Mouse (Mus musculus) liver, adult 2 months (tissue): ENCODE results near the gene Trpm7.

Experiments
- CTCF ChIP-seq: fragments of 200-500 bp; IDR thresholded peaks from 2 replicates; pipeline ENCODE4 v1.5.1; 2011; ENCODE audit warnings: low read depth, low read length, control low read depth
- POLR2A ChIP-seq: fragments of 200-500 bp; IDR thresholded peaks from 2 replicates; pipeline ENCODE4 v1.6.1; 2011; ENCODE audit warnings: low read length, control low read depth; ENCODE audit not compliant: insufficient read depth; ENCODE audit errors: extremely low read depth

GRCm38 (mm10) chr2:126838848-126839247, 37.2 kb downstream of the Trpm7 start:
- TF ChIP-seq CTCF (no peak), POLR2A (no peak)
